Mouse (Mus musculus) G1E (cell line): ENCODE measurements at regions not wholly inside any gene's neighbourhood (a gene's known extent, or its start where the extent isn't known, plus 50 kb on each side); places are given as distances from the start of the nearest gene placed in this dataset.

ENCODE experiments used
- CTCF ChIP-seq: IDR thresholded peaks from 2 replicates; pipeline ENCODE4 v1.5.1; 2012; ENCODE audit warnings: low read depth, low read length, inconsistent platforms, mixed read lengths
- GATA1 ChIP-seq: IDR thresholded peaks from 2 replicates; pipeline ENCODE4 v1.6.1; 2012; ENCODE audit warnings: borderline replicate concordance, low read length, inconsistent platforms, mixed read lengths
- POLR2AphosphoS5 ChIP-seq: IDR thresholded peaks from 2 replicates; pipeline ENCODE4 v1.6.1; 2012; ENCODE audit warnings: low read depth, low read length, inconsistent platforms; ENCODE audit not compliant: insufficient replicate concordance
- TAL1 ChIP-seq: conservative IDR thresholded peaks from 2 replicates; pipeline ENCODE4 v1.6.1; 2012; ENCODE audit warnings: low read depth, low read length, inconsistent platforms, mixed read lengths

- TF ChIP-seq CTCF = no peak
- no peak for TF ChIP-seq GATA1
- TF ChIP-seq TAL1 = no peak
- no peak for TF ChIP-seq POLR2AphosphoS5
These were observed 577.7 kb upstream of the Fam160b2 start for GRCm38 (mm10) chr14:71177341-71177740.
